Mouse (Mus musculus) kidney, postnatal 0 days (tissue): Measurements from ENCODE around the gene Ppp1r11. TPM values are rescaled to one million over a fixed set of nuclear protein-coding genes. Genes with fewer than 3 reads are reported as not detected.

Experiments used
- ATAC-seq: fragments of 200-750 bp; cut with Nextera tagmentation; replicated peaks from 2 replicates; pipeline ENCODE4 v1.8.0; 2017; ENCODE audit warnings: low read depth, moderate number of reproducible peaks, moderate TSS enrichment, moderate library complexity; ENCODE audit not compliant: low FRiP score
- DNase-seq: peaks from one replicate; pipeline ENCODE4 v3.0.0-alpha.2; 2016; ENCODE audit warnings: low spot score
- H3K27ac ChIP-seq: fragments of 300-500 bp; sonication (generic); 2 replicates; pipeline ENCODE4 v1.5.1; 2014; ENCODE audit warnings: mild to moderate bottlenecking
- H3K27me3 ChIP-seq: fragments of 300-500 bp; sonication (generic); 2 replicates; pipeline ENCODE4 v1.6.1; 2014; ENCODE audit warnings: low read length, mixed read lengths; ENCODE audit not compliant: insufficient read depth
- H3K36me3 ChIP-seq: fragments of 300-500 bp; sonication (generic); 2 replicates; pipeline ENCODE4 v1.6.1; 2014; ENCODE audit warnings: low read length, mixed read lengths; ENCODE audit not compliant: insufficient read depth
- H3K4me1 ChIP-seq: fragments of 300-500 bp; sonication (generic); replicated peaks from 2 replicates; pipeline ENCODE4 v1.6.1; 2014; ENCODE audit warnings: antibody characterized with exemption, low read length, mixed read lengths; ENCODE audit not compliant: insufficient read depth
- H3K4me2 ChIP-seq: fragments of 300-500 bp; sonication (generic); 2 replicates; pipeline ENCODE4 v1.6.1; 2014; ENCODE audit warnings: mild to moderate bottlenecking, low read length, moderate library complexity, mixed read lengths
- H3K4me3 ChIP-seq: fragments of 300-500 bp; sonication (generic); replicated peaks from 2 replicates; pipeline ENCODE4 v1.5.1; 2014; ENCODE audit warnings: low read depth, low read length
- H3K9ac ChIP-seq: fragments of 300-500 bp; sonication (generic); 2 replicates; pipeline ENCODE4 v1.6.1; 2014; ENCODE audit warnings: low read depth, low read length
- H3K9me3 ChIP-seq: fragments of 300-500 bp; sonication (generic); replicated peaks from 2 replicates; pipeline ENCODE4 v1.6.1; 2016; ENCODE audit warnings: low read length, inconsistent platforms, mixed read lengths
- CTCF ChIP-seq: IDR thresholded peaks from 2 replicates; pipeline ENCODE4 v1.5.1; 2016; ENCODE audit warnings: antibody characterized with exemption, low read depth, mild to moderate bottlenecking, moderate library complexity
- WGBS: fragments of 180-500 bp; shearing (Covaris S2); extraction: QIAGEN DNeasy Blood & Tissue Kit; methylation state at CpG from one replicate; pipeline ENCODE4 v1.1.7; 2014; 5-methylcytosine and 5-hydroxymethylcytosine counted together
- polyA plus RNA-seq: library from polyadenylated mRNA; unstranded; fragments of >200 nt; fragmentation: Nextera tagmentation; extraction: Ambion mirVana; gene quantifications from 2 replicates; pipeline ENCODE4 v1.2.1, GENCODE M21; 2015

Ppp1r11 gene
- polyA plus RNA-seq, 1 experiment from 2014 or later: 110 TPM

- no peak overlapping the region for H3K9ac ChIP-seq
- no peaks in the 10 kb centered on the region for H3K27me3 ChIP-seq
- no peaks in the 10 kb centered on the region for H3K9me3 ChIP-seq
- H3K4me3 ChIP-seq: no peak overlapping the region
- ATAC-seq (no peak), DNase-seq (no peak)
- WGBS: 4% methylated on average over 4 of the region's 4 CpGs
- no peak for TF ChIP-seq CTCF
- peak overlapping the region; percentile 44 for H3K4me2 ChIP-seq
- H3K27ac ChIP-seq: no peak overlapping the region
- no peaks in the 10 kb centered on the region for H3K4me1 ChIP-seq
- no peaks in the 10 kb centered on the region for H3K36me3 ChIP-seq
These were observed 30.3 kb upstream of the Ppp1r11 start for GRCm38 (mm10) chr17:36981845-36982244.

GRCm38 (mm10) chr17:36981221-36981813 is 29.8 kb upstream of the Ppp1r11 start, which contains the start of gene 2410137M14Rik:
2410137M14Rik (minus strand) TSS chr17:36981237.
- H3K9ac ChIP-seq: 0 out of 2 replicates have a peak within 1 kb of the TSS, but pooled peaks have one; percentile 3
- peak within 1 kb of the TSS; percentile 44 for H3K4me2 ChIP-seq
- DNase-seq (peak; percentile 11), ATAC-seq (0 out of 2 replicates have a peak, but pooled peaks have one; percentile 46)
- 11% methylated on average over 18 of the region's 18 CpGs for WGBS
- H3K27me3 ChIP-seq: no peaks in the 10 kb centered on the region
- H3K4me3 ChIP-seq: 0 out of 2 replicates have a peak within 1 kb of the TSS, but pooled peaks have one; percentile 8
- H3K4me1 ChIP-seq: no peaks in the 10 kb centered on the region
- H3K9me3 ChIP-seq: no peaks in the 10 kb centered on the region
- H3K36me3 ChIP-seq: no peaks in the 10 kb centered on the region
- no peak for TF ChIP-seq CTCF
- no peak within 1 kb of the TSS for H3K27ac ChIP-seq

DNA sequence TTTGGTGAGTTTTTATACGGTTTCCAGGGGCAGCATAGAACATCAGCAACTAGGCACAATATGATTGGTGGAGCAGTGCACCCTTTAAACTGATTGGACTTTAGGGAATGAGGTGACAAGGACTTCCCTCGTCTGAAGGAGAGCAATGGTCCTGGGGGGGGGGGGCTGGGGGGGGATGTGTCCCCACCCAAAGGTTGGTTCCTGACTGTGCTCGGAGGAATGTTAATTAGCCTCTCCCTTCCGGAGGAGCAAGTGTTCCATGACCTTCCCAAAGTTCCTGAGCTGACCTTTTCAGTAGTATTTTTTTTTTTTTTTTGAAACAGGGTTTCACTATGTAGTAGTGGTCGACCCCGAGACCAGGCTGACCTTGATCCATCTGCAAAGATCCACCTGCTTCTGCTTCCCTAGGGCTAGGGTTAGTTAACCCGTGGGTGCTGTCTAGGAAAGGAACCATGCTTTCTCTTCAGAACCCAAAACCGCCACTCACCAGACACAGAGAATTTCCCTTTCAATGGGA is 21.8 kb upstream of the Ppp1r11 start:
- TF ChIP-seq CTCF: no peak
- ATAC-seq (no peak), DNase-seq (no peak)
- WGBS: 56% methylated on average over 8 of the region's 8 CpGs
- no peak overlapping the region for H3K4me3 ChIP-seq
- no peak overlapping the region for H3K9ac ChIP-seq
- no peak overlapping the region for H3K4me2 ChIP-seq
- H3K36me3 ChIP-seq: no peaks in the 10 kb centered on the region
- no peaks in the 10 kb centered on the region for H3K9me3 ChIP-seq
- no peak overlapping the region for H3K27ac ChIP-seq
- no peaks in the 10 kb centered on the region for H3K4me1 ChIP-seq
- H3K27me3 ChIP-seq: no peaks in the 10 kb centered on the region

GRCm38 (mm10) chr17:36972791-36973190 is 21.2 kb upstream of the Ppp1r11 start:
- 87% methylated on average over 3 of the region's 3 CpGs for WGBS

GRCm38 (mm10) chr17:36971172-36971850 is 19.8 kb upstream of the Ppp1r11 start:
- 88% methylated on average over 6 of the region's 6 CpGs for WGBS

More at GRCm38 (mm10) chr17:36972791-36973190, 21.2 kb upstream of the Ppp1r11 start:
- no peaks in the 10 kb centered on the region for H3K9me3 ChIP-seq
- no peak overlapping the region for H3K9ac ChIP-seq
- H3K4me3 ChIP-seq: no peak overlapping the region
- no peak for TF ChIP-seq CTCF
- no peak overlapping the region for H3K27ac ChIP-seq
- H3K4me1 ChIP-seq: no peaks in the 10 kb centered on the region
- H3K4me2 ChIP-seq: no peak overlapping the region
- DNase-seq: no peak
- no peaks in the 10 kb centered on the region for H3K36me3 ChIP-seq
- ATAC-seq: no peak
- H3K27me3 ChIP-seq: no peaks in the 10 kb centered on the region

GRCm38 (mm10) chr17:36970316-36970890 is 18.9 kb upstream of the Ppp1r11 start:
- Histone ChIP-seq H3K27me3 (no peaks in the 10 kb centered on the region), H3K9me3 (no peaks in the 10 kb centered on the region), H3K4me1 (no peaks in the 10 kb centered on the region), H3K36me3 (no peaks in the 10 kb centered on the region), H3K4me3 (no peak overlapping the region), H3K27ac (no peak overlapping the region), H3K9ac (no peak overlapping the region), H3K4me2 (no peak overlapping the region)
- no peak for TF ChIP-seq CTCF
- ATAC-seq (no peak), DNase-seq (no peak)
- 86% methylated on average over 14 of the region's 14 CpGs for WGBS

More at GRCm38 (mm10) chr17:36971172-36971850, 19.8 kb upstream of the Ppp1r11 start:
- H3K27me3 ChIP-seq: no peaks in the 10 kb centered on the region
- no peak overlapping the region for H3K4me2 ChIP-seq
- TF ChIP-seq CTCF: no peak
- H3K4me1 ChIP-seq: no peaks in the 10 kb centered on the region
- H3K4me3 ChIP-seq: no peak overlapping the region
- DNase-seq (no peak), ATAC-seq (no peak)
- H3K27ac ChIP-seq: no peak overlapping the region
- H3K36me3 ChIP-seq: no peaks in the 10 kb centered on the region
- H3K9me3 ChIP-seq: no peaks in the 10 kb centered on the region
- H3K9ac ChIP-seq: no peak overlapping the region
